Mouse (Mus musculus) bone marrow macrophage, adult 2 months (primary cell): Measurements from ENCODE around the gene Rbm26.

Experiments used
- CTCF ChIP-seq: IDR thresholded peaks from 2 replicates; pipeline ENCODE4 v1.5.1; 2012; ENCODE audit warnings: low read depth, mild to moderate bottlenecking, low read length, moderate library complexity
- POLR2A ChIP-seq: IDR thresholded peaks from 2 replicates; pipeline ENCODE4 v1.6.1; 2012; ENCODE audit warnings: mild to moderate bottlenecking, low read depth, low read length, borderline replicate concordance

DNA sequence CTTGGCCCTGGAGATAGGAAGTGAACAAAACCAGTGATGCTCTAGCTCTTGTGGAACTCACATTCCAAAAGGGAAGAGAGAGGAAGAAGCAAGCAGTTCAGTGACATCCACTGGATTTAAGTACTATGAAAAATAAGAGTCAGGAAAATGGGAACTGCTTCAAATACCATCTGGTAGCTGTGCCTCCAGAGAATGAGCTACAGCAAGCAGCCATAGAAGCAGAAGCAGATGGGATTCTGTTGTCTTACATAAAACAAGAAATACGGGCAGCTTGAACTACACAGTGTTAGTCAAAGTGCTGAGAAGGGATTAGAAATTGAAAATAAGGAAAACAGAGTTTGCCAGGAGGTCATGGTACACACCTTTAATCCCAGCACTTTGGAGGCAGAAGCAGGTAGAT, 112.9 kb downstream of the Rbm26 start:
- no peak for TF ChIP-seq CTCF
- TF ChIP-seq POLR2A = no peak
